Mouse (Mus musculus) ES-Bruce4 (cell line): ENCODE data around the gene Leng8. TPM values are rescaled to one million over a fixed set of nuclear protein-coding genes. Genes with fewer than 3 reads are reported as not detected.
A peak's percentile ranks its signal among the peaks of the same experiment; 100 is the strongest.

ENCODE experiments used
- H3K27ac ChIP-seq: 2 replicates; pipeline ENCODE4 v1.5.1; 2012; ENCODE audit warnings: low read length, inconsistent platforms; ENCODE audit not compliant: insufficient read depth
- H3K27me3 ChIP-seq: 2 replicates; pipeline ENCODE4 v1.6.1; 2012; ENCODE audit warnings: mild to moderate bottlenecking, low read length, inconsistent platforms; ENCODE audit not compliant: control insufficient read depth, poor library complexity, insufficient read depth, severe bottlenecking
- H3K36me3 ChIP-seq: 2 replicates; pipeline ENCODE4 v1.6.1; 2012; ENCODE audit warnings: inconsistent platforms, mild to moderate bottlenecking, low read length, moderate library complexity; ENCODE audit not compliant: control insufficient read depth, poor library complexity, insufficient read depth, severe bottlenecking
- H3K4me1 ChIP-seq: one replicate; pipeline ENCODE4 v1.8.1; 2011; ENCODE audit warnings: low read length; ENCODE audit not compliant: control insufficient read depth, insufficient read depth
- H3K4me3 ChIP-seq: 2 replicates; pipeline ENCODE4 v1.5.1; 2011; ENCODE audit warnings: low read depth, mild to moderate bottlenecking, low read length
- H3K9ac ChIP-seq: 2 replicates; pipeline ENCODE4 v1.6.1; 2012; ENCODE audit warnings: low read depth, mild to moderate bottlenecking, inconsistent platforms; ENCODE audit not compliant: poor library complexity, severe bottlenecking
- H3K9me3 ChIP-seq: replicated peaks from 2 replicates; pipeline ENCODE4 v1.6.1; 2012; ENCODE audit warnings: mild to moderate bottlenecking, low read length, inconsistent platforms; ENCODE audit not compliant: control insufficient read depth, poor library complexity, insufficient read depth, severe bottlenecking
- CTCF ChIP-seq: IDR thresholded peaks from one replicate; pipeline ENCODE4 v1.8.1; 2011; ENCODE audit warnings: low read depth, low read length
- EP300 ChIP-seq: IDR thresholded peaks from 2 replicates; pipeline ENCODE4 v1.6.1; 2011; ENCODE audit warnings: low read depth, low read length; ENCODE audit not compliant: insufficient read depth
- POLR2A ChIP-seq: IDR thresholded peaks from one replicate; pipeline ENCODE4 v1.8.1; 2011; ENCODE audit warnings: low read length; ENCODE audit not compliant: insufficient read depth
- polyA plus RNA-seq: library from polyadenylated mRNA; stranded (reverse); fragments of >200 nt; gene quantifications from 2 replicates; pipeline ENCODE4 v1.2.4, GENCODE M21; 2011; ENCODE audit warnings: low read depth; ENCODE audit not compliant: missing spikeins, insufficient read depth, insufficient read length

The Leng8 gene
- polyA plus RNA-seq, 1 experiment = 96.3 TPM

DNA sequence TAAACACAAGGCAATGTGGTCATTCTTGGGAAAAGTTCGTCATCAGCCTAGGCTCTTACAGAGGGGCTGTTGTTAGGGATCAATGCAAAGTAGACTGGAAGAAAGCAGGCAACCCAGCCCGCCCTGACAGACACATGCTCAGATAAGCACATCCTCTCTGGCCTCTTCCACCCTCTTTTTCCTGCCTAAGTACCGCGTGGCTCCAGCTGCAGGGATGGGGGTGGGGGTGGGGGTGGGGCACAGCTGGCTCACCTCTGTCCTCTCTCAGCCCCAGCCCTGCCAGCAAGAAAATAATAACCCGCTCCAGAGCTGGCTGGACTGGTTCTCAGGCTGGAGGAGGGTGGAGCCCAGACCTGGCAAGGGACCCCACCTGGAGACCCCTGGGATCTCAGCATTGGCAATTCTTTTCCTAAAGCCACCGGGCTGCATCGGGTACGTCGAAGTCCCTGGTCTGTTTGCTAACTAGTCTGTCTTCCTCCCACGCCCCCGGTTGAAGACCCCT, 26.8 kb downstream of the Leng8 start:
- H3K9me3 ChIP-seq = no peaks in the 10 kb centered on the region
- TF ChIP-seq CTCF (no peak), POLR2A (no peak), EP300 (no peak)

GRCm38 (mm10) chr7:4164090-4164910, 27.5 kb downstream of the Leng8 start, which contains the start of gene Cdc42ep5:
Cdc42ep5 (minus strand) TSS chr7:4164860.
- H3K4me3 ChIP-seq = peak within 1 kb of the TSS; percentile 43
- H3K27ac ChIP-seq = peak within 1 kb of the TSS; percentile 55; the same call in 1 of the 2 replicates
- H3K36me3 ChIP-seq = no peaks in the 10 kb centered on the region
- H3K4me1 ChIP-seq = peaks cover 2% of the 10 kb centered on the region
- H3K27me3 ChIP-seq = no peaks in the 10 kb centered on the region
- peak within 1 kb of the TSS; percentile 49 for H3K9ac ChIP-seq
- TF ChIP-seq CTCF = no peak
- 0 out of 2 replicates have a peak, but pooled peaks have one; percentile 7 for TF ChIP-seq EP300
- H3K9me3 ChIP-seq = no peaks in the 10 kb centered on the region

More for the DNA sequence above, 26.8 kb downstream of the Leng8 start:
- H3K9ac ChIP-seq = peak overlapping the region; percentile 49
- H3K4me3 ChIP-seq = peak overlapping the region; percentile 43
- H3K4me1 ChIP-seq = peaks cover 2% of the 10 kb centered on the region
- H3K27me3 ChIP-seq = no peaks in the 10 kb centered on the region
- H3K27ac ChIP-seq = no peak overlapping the region; the same call in 1 of the 2 replicates
- H3K36me3 ChIP-seq = no peaks in the 10 kb centered on the region

GRCm38 (mm10) chr7:4165286-4165685, 28.4 kb downstream of the Leng8 start:
- Histone ChIP-seq H3K27ac (no peak overlapping the region), H3K4me3 (no peak overlapping the region)
- TF ChIP-seq CTCF (no peak), POLR2A (no peak), EP300 (no peak)

GRCm38 (mm10) chr7:4167098-4167497, 30.3 kb downstream of the Leng8 start:
- H3K4me3 ChIP-seq = no peak overlapping the region
- no peaks in the 10 kb centered on the region for H3K36me3 ChIP-seq
- H3K9me3 ChIP-seq = peaks cover 2% of the 10 kb centered on the region; the same call in 1 of the 2 replicates
- TF ChIP-seq POLR2A (no peak), EP300 (no peak)
- no peaks in the 10 kb centered on the region for H3K27me3 ChIP-seq
- peaks cover 2% of the 10 kb centered on the region for H3K4me1 ChIP-seq
- H3K9ac ChIP-seq = no peak overlapping the region
- H3K27ac ChIP-seq = no peak overlapping the region

More at GRCm38 (mm10) chr7:4165286-4165685, 28.4 kb downstream of the Leng8 start:
- Histone ChIP-seq H3K4me1 (peaks cover 2% of the 10 kb centered on the region), H3K9ac (no peak overlapping the region), H3K9me3 (0 out of 2 replicates have a peak, but pooled peaks cover 2% of the 10 kb centered on the region), H3K36me3 (no peaks in the 10 kb centered on the region), H3K27me3 (no peaks in the 10 kb centered on the region)

GRCm38 (mm10) chr7:4170193-4170938, 33.5 kb downstream of the Leng8 start:
- TF ChIP-seq EP300 = no peak
- no peak for TF ChIP-seq CTCF
- no peaks in the 10 kb centered on the region for H3K27me3 ChIP-seq
- no peaks in the 10 kb centered on the region for H3K4me1 ChIP-seq
- H3K9ac ChIP-seq = no peak overlapping the region
- H3K27ac ChIP-seq = no peak overlapping the region
- peaks cover 2% of the 10 kb centered on the region; the same call in 1 of the 2 replicates for H3K9me3 ChIP-seq
- H3K4me3 ChIP-seq = no peak overlapping the region
- H3K36me3 ChIP-seq = no peaks in the 10 kb centered on the region

DNA sequence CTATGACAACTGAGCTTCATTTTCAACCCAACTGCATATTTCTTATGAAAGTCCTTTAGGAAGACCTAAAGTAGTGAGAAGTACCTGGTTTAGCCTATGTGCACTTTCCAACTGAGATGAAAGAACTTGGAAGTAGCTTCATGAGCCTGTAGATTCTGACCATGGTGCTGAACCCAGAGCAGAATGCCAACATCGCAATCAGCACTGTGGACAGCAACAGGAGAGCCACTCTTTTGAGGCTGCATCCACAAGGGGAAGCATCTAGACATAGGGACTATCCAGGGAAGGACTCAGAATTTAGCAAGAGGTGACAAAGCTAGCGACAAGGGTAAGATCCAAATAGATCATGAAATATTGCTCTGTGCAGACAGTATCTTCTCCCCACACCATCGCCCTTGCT, 41.6 kb downstream of the Leng8 start:
- Histone ChIP-seq H3K9ac (no peak overlapping the region), H3K9me3 (no peaks in the 10 kb centered on the region), H3K27ac (no peak overlapping the region)

More for the DNA sequence above, 41.6 kb downstream of the Leng8 start:
- Histone ChIP-seq H3K4me3 (no peak overlapping the region), H3K4me1 (no peaks in the 10 kb centered on the region), H3K27me3 (no peaks in the 10 kb centered on the region), H3K36me3 (no peaks in the 10 kb centered on the region)
- no peak for TF ChIP-seq CTCF
- TF ChIP-seq EP300 = no peak
- TF ChIP-seq POLR2A = no peak

Other genes starting within 250 kb of the Leng8 start
- not detected in 2 replicates for gene Gm14548, start 238.9 kb upstream of the Leng8 start, polyA plus RNA-seq
- gene Lilra6, start 221.5 kb upstream of the Leng8 start, polyA plus RNA-seq = 0.24 TPM in 1 of 2 replicates, not detected in the other
- gene Lair1, start 73.8 kb upstream of the Leng8 start, polyA plus RNA-seq = 0.21 and 0.67 TPM in 2 replicates
- gene Ttyh1, start 17.6 kb upstream of the Leng8 start, polyA plus RNA-seq = 22.1 and 25.0 TPM in 2 replicates
- 0.53 and 0.73 TPM in 2 replicates for gene Leng9, start 13.3 kb downstream of the Leng8 start, polyA plus RNA-seq
- gene Cdc42ep5, start 27.8 kb downstream of the Leng8 start, polyA plus RNA-seq = 28.1 and 33.8 TPM in 2 replicates
- gene Lilra5, start 100.7 kb downstream of the Leng8 start, polyA plus RNA-seq = not detected in 2 replicates
- not detected in 2 replicates for gene Ncr1, start 200.7 kb downstream of the Leng8 start, polyA plus RNA-seq